Mouse (Mus musculus): Measurements from ENCODE around the gene Reln. TPM values are rescaled to one million over a fixed set of nuclear protein-coding genes. Genes with fewer than 3 reads are reported as not detected.

Gene Reln
- total RNA-seq, 1 experiment from 2014 or later, result 2.5 TPM

- DNase-seq, result no peak
Measured at GRCm38 (mm10) chr5:21931151-21931550, 413.4 kb downstream of the Reln start.

- DNase-seq, result peak; percentile 26
Measured at GRCm38 (mm10) chr5:21920310-21920709, 424.2 kb downstream of the Reln start.

DNA sequence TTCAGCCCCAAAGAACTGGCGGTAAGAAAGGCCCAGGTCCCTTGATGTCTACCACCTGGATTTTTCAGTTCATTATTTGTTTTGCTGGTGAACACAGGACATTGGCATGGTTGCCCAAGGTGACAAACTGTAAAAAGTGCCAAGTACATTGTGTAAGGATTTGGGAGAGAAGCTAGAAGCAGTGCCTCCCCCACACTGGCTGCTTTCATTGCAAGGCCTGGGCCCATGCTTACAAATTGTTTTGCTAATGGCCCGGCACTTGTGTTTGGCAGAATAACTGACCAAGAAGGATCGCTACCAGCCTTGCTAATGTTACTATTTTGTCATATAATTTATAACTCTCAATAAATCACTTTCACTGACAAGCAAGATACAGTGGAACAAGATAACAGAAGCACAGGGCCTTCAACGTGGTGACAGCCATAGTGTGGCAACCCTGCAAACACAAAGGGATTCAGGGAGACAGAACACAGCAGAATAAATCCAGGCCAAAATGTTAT lies 425.2 kb downstream of the Reln start:
- peak; percentile 18 for DNase-seq

- no peak for DNase-seq
Measured at GRCm38 (mm10) chr5:21915973-21916372, 428.5 kb downstream of the Reln start.

- DNase-seq, result no peak
Measured at GRCm38 (mm10) chr5:21914776-21915175, 429.7 kb downstream of the Reln start.

DNA sequence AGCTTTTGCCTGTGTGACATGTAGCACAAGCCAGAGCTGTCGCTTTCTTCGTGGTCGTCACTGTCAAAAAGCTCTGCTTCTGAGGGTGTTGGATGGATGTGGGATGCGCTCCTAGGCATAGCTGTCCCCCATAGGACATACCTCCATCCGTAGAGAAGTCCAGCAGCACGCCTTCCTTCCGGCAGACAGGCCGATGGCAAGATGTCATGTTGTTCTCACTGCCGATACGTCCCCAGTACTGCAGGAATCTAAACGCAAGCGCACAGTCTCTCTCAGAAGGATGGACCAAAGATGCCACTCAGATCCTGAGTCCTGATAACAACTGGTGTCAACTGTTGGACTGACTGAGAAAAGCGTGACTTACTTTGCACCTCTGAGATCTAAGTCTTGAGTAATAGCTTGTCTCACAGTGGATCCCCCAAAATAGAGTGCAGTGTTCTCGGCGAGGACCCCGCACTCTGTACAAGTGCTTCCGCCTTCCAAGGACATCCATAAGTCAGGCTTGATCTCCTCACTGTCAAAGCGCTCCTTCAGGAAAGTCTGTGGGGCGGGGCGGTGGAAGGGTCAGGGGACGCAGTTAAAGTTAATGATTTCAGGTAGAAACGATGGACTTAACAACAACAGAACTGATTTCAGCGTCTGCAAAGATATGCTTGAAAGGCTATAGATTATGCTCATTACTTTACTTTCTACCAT lies 431.5 kb downstream of the Reln start:
- DNase-seq, result no peak

DNA sequence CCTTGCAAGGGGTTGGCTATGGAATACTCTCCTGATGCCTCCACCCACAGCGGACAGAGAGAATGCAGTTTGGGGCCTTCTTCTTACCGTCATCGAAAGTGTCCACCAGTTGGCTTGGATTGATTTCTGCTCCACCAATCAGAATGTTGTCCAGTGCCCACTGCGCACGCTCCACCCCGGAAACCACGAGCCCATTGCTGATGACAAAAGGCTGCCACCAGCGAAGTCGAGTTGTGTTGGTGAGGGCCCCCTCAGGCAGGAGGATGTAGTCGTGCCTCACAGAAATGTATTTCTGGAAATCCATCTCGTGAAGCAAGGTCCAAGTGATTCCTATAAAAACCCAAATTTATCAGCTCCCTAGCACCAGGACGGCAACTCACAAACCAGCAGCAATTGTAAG lies 433.8 kb downstream of the Reln start:
- DNase-seq, result no peak

- no peak for DNase-seq
Measured at GRCm38 (mm10) chr5:21909713-21910112, 434.8 kb downstream of the Reln start.

DNA sequence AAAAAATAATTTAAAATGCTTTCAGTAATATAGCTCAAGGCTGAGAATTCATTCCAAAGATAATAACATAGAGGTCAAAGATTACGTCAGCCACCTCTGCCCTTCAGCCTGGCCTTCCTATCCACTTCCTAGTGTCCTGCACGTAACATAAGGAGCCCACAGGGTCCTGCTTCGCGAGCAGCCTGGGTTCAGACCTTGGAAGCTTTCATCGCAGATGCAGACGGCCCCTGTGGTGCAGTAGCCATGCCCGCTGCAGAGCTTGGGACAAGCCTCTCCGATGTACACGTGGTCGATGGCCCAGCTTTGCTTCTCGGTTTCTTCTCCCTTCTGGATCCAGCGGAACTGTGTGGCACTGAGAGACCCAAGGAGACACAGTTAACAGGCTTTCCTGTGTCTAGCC lies 443.1 kb downstream of the Reln start:
- DNase-seq, result peak; percentile 42

DNA sequence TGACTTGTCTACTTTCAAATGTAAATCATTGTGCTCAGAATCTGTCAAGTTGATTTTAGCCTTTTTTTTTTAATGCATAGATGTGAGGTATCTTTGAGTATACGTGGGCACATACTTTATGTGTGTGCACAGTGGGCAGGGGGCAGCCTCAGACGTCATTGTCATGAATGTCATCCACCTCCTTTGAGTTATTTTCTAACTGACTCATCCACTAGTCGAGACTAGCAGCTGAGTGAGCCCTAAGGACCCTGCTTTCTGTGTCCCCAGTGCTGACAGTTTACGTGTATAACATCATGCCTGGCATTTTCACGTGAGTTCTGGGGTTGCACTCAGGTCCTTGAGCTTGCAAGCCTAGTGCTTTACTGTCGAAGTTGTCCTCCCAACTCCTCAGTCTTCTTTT lies 443.6 kb downstream of the Reln start:
- DNase-seq, result no peak

- DNase-seq, result no peak
Measured at GRCm38 (mm10) chr5:21898875-21899274, 445.6 kb downstream of the Reln start.

DNA sequence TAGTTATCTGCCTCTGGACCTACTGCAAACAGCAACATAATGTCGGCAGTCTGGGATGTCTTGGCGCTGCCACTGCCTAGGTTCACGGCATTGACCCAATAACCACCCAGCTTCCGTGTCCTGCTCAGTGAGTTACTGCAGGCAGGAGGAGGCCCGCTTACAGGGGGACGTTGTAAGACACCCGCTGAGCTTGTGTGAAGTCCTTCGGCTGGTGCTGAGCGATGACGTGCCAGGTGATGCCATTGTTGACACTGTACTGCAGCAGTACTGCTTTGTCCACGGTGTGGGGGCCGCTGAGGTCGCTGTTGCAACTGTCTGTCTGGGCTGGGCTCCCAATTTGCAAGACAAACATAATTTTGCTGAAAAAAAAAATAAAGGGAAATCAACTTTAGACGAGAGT lies 447.9 kb downstream of the Reln start:
- DNase-seq, result no peak

GRCm38 (mm10) chr5:21894168-21894567 lies 450.3 kb downstream of the Reln start:
- DNase-seq, result no peak

DNA sequence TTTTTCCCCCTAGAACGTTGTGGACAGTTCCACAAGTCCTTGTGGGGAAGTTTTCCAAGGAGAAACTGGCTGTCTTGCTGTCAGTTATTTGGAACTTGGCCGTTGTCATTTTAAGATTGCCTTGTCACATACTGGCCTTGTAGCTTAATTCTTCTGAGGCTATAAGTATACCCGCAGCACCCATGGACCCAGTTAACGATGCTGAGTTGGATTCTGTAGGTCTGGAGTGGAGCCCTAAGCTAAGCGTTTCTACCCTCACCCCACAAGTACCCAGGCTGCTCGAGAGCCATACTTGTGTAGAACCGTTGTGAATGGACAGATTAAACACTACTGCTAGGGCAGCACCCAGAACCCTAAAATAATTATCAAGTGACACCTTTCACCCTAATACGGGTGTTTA lies 477.8 kb downstream of the Reln start:
- DNase-seq, result no peak

DNA sequence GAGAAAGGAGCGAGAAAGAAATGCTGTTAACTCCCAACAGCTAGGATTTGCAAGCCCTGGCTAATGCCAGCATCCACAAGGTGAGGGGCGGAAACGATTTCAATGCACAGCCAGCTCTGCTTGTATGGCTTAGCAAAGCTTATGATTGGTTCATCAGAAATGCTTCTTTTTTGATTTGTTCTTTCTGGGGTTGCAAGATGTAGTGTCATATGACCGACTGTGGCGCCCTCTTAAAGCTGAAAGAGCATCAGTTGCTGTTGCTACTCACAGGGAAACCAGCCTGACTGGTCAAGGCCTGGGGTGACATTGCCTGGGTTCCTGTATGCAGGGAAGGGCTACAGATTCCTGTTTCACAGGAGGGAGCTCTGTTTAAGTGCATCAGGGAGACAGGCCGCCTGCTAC lies 478.2 kb downstream of the Reln start:
- DNase-seq, result no peak

DNA sequence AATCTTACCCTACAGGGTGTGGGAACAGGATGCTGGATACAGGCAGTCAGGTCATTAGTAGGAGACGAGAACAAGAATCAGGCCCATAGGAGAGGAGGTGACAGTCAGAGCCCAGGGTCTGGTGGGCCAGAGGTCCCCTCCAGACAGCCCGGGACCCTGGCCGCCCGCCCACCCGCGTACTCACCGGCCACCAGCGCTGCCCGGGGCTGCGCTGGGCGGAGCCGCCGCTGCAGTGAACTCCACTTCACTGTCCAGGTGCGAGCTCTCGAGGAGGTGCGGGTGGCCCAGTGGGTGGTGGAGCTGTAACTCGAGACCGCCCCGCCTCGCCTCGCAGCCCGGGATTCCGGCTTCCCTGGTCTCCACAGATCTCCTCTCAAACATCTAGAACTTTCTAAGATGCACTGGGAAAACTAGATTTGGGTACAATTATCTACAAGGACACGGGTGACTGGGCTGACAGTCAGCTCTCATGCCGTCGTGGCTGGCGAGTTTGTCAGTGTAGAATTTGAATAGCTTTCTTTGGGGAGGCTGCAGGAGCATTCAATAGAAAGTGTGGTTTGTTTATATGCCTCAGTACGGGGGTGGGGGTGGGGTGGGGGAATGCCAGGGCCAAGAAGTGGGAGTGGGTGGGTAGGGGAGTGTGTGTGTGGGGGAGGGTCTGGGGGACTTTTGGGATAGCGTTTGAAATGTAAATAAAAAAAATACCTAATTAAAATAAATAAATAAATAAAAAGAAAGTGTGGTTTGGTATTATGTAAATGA lies 479.0 kb downstream of the Reln start, which contains the start of gene Slc26a5:
TSS of gene Slc26a5 (minus strand) at position 259 of the 762 bp plus-strand sequence.
- DNase-seq, result no peak

- DNase-seq, result no peak
Measured at GRCm38 (mm10) chr5:21858653-21859052, 485.8 kb downstream of the Reln start.

DNA sequence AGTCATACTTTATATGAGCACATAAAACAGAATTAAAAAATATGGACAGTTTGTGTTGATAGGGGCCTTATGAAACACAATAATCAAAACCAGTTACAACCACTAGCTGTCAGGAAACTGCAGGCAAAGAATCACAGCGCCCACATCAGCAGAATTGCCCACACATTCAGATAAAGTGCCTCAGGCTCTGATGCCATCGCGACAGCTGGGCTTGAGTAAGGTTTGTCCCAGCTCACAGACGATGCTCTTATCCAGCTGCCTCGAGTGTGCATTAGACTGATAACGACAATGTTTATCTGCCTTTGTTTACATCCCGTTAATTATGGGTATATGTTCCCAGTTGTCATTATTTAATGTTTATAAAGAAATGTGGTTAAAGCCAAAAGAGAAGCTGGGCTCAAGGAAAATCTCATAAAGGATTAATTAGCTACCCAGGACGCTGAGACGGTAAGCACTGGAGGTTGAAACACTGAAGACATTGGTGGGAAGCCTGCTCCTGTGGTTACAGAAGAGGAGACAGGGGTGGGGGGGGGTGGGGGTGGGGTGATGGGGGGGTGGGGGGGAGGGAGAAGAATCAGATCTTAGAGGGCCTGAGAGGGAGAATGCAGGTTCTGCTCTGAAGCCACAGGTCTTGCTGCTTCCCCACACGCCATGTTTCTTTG lies 492.7 kb downstream of the Reln start:
- no peak for DNase-seq

- no peak for DNase-seq
Measured at GRCm38 (mm10) chr5:21847438-21847837, 497.1 kb downstream of the Reln start.

DNA sequence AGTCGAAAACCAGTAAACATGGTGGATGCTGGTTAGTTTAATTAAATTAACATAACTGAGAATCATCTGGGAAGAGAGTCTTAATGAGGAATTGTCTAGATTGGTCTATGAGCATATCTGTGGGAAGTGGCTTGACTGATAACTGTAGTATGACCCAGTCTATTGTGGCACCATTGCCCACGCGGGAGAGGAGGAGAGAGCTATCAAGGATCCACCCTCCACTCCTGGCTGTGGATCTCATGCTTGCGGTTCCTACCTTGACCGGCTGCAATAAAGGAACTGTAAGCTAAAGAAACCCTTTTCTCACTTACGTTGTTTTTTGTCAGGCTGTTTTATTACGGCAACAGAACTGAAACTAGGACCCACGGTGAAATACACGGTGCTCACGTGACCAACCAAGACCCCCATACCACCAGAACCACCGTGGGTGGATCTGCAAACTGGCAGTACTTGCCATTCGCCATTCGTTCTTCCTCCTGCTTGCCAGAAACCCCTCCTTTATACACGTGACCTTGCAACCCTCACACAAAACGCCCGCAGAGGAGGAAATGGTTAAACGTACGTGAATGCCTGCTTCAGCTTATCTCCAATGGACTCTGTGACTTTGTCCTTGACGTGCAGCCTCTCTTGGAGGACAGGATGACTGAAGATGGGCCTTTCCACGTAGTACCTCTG lies 497.7 kb downstream of the Reln start:
- no peak for DNase-seq

- DNase-seq, result no peak
Measured at GRCm38 (mm10) chr5:21844676-21845075, 499.8 kb downstream of the Reln start.
